Mouse (Mus musculus) cortical plate, adult 2 months (tissue): ENCODE results near the gene Pdcd6ip.

ENCODE experiments used
- CTCF ChIP-seq: fragments of 200-500 bp; IDR thresholded peaks from 2 replicates; pipeline ENCODE4 v1.5.1; 2011; ENCODE audit warnings: mild to moderate bottlenecking, control low read depth, low read length; ENCODE audit not compliant: insufficient read depth; ENCODE audit errors: extremely low read depth
- POLR2A ChIP-seq: fragments of 200-500 bp; IDR thresholded peaks from 2 replicates; pipeline ENCODE4 v1.6.1; 2011; ENCODE audit warnings: mild to moderate bottlenecking, low read length, control low read depth; ENCODE audit not compliant: insufficient read depth; ENCODE audit errors: extremely low read depth

- no peak for TF ChIP-seq CTCF
- no peak for TF ChIP-seq POLR2A
Measured at GRCm38 (mm10) chr9:113644701-113645100, 63.4 kb downstream of the Pdcd6ip start.
